Mouse (Mus musculus) cerebellum, adult 2 months (tissue): ENCODE results near the gene P3h1.

Source experiments
- CTCF ChIP-seq: fragments of 200-500 bp; IDR thresholded peaks from 2 replicates; pipeline ENCODE4 v1.5.1; 2011; ENCODE audit warnings: low read depth, mild to moderate bottlenecking, control low read depth, low read length, moderate library complexity, borderline replicate concordance; ENCODE audit not compliant: insufficient read depth
- POLR2A ChIP-seq: fragments of 200-500 bp; IDR thresholded peaks from 2 replicates; pipeline ENCODE4 v1.6.1; 2011; ENCODE audit warnings: low read length, control low read depth, borderline replicate concordance; ENCODE audit not compliant: insufficient read depth

- no peak for TF ChIP-seq POLR2A
- TF ChIP-seq CTCF, result no peak
Observed at GRCm38 (mm10) chr4:119195582-119196320, 37.0 kb upstream of the P3h1 start.
